Mouse (Mus musculus) A20 (cell line): ENCODE results near the gene Duoxa1.
"Not testable (repeated sequence)": the region's sequence is repeated elsewhere in the genome, so short reads cannot be mapped to it uniquely, and the experiment has no call there.

Experiments used
- DNase-seq: peaks from one replicate; pipeline ENCODE4 v3.0.0-alpha.2; 2011; ENCODE audit warnings: low read depth, low spot score

Duoxa1 gene

DNA sequence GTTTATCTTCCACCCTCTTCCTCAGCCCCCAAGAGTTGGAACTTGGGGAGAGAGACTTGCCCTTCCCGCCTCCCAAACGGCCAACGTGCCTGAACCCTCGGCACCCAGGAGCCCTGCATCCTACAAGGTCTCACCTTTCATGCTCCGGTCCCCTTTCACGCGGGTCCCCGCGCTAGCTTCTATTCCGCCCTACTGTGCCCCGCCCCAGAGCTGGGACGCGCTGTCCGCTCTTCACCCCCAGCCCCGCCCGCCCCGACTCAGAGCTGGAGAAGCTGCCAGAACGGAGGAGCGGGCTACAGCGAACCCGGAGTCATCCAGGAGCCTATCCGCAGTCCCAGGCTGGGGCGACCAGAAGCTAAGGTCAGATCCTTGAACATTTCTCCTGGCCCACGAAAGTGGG lies at the start of gene Duoxa1:
Gene Duoxa1, minus strand, starts transcription at position 195 of the 400 bp plus-strand sequence.
- no peak for DNase-seq

GRCm38 (mm10) chr2:122362622-122363523 lies 49.3 kb upstream of the Duoxa1 start:
- no peak for DNase-seq

DNA sequence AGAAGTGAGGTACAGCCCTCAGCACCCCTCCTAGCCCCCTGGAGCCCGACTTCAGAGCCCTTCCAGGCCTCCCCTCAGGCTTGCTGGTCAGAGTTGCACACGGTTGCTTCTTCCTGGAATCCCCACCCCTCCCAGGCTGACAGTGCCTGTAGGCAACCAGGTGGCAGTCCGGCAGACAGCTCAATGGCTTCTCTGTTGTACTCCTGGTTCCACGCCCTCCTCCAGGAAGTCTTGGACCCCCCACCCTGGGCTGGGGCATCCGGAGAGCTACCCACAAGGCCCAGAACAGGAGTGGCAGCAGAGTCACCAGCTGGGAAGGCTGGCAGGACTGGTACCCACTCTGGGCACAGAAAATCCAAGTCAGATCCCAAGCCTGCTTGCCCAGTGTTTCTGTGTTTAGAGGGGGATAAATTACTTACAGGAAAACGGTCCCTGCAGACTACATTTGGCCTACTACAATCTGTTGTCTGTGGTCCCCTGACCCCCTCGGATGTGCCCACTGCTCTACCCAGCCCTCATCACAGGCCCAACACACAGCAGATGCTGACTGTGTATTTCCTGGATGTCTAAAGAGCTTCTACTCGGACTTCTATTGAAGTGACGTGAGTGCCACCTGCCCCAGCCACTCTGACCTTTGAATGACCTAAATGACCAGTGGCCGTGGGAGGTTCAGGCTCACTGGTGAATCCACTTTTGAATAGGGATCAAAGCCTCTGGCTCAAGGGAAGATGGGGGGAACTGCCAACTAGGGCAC lies 48.5 kb upstream of the Duoxa1 start:
- no peak for DNase-seq

GRCm38 (mm10) chr2:122361181-122361580 lies 47.7 kb upstream of the Duoxa1 start:
- DNase-seq = peak; percentile 42

DNA sequence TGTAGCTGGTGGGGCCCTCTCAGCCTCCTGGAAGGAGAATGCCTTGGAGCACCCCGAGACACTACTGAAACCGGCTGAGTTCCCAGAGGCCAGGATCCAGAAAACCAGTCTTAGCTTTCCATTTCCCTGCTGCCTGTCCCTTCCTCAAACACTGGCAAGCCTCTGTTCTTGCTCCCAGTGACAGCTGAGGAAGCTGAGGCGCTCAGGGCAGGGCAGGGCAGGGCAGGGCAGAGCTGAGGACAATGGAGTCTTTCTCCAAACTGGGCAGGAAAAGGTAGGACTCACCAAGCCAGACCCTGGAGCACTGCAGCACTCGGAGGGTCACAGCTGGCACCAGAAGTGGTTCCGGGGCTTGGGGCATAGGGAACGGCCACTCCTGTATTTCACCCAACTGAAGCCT lies 46.8 kb upstream of the Duoxa1 start:
- DNase-seq = no peak

DNA sequence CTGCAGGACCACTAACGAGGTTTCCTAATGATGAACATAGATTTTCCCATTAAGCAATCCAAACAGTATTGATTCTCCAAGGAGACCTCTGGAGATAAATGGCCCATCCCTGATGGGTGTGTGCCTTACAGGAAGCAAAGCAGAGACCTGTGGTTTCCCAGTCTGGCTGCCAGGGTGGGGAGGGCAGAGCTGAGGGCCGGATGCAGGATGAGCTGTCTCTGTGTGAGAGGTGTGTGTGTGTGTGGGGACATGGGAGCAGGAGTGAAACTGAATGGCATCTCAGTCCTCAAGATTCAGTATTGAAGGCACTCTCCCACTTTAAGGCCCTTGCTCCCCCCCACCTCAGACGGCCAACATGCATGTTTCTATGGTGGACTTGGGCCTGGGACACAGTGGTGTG lies 42.7 kb upstream of the Duoxa1 start:
- no peak for DNase-seq

DNA sequence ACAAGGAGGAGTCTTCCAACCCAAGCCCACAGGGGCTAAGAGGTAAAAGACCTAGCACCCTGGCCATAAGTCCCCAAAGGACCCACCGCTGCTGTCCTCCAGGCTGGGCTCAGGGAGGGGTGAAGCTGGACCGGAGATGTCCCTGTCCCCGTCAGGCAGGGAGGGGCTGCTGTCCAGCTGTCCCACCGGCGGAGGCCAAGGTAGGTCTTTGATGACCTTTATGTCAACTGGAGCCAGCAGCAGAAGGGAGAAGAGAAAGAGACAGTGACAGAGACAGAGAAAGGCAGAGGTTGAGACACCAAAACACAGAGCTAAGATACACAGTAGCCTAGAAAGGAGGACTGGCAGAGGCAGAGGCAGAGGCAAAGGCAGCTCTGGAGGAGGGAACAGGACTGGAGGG lies 41.9 kb upstream of the Duoxa1 start:
- DNase-seq = no peak

- no peak for DNase-seq
These were observed 40.8 kb upstream of the Duoxa1 start for GRCm38 (mm10) chr2:122354191-122354929.

- no peak for DNase-seq
These were observed 40.2 kb upstream of the Duoxa1 start for GRCm38 (mm10) chr2:122353765-122354164.

DNA sequence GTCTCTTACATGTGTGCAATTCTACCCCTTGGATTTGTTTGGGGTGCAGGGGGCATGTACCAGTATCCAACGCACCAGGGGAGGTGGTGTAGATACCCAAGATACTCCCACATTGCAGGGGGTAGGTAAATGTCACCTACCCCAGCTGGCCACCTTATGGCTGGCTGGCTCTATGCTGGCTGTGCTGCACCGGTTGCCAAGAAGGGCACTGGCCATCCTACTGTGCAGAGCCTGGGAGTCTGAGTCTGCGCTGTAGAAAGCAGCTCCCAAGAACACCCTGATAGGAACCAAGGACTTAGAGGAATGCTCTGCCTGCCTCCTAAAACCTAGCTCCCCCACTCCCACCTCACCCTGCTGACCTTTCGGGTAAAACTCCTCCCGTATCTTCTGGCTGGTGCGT lies 39.5 kb upstream of the Duoxa1 start:
- DNase-seq = no peak

- no peak for DNase-seq
These were observed 38.4 kb upstream of the Duoxa1 start for GRCm38 (mm10) chr2:122351931-122352329.

DNA sequence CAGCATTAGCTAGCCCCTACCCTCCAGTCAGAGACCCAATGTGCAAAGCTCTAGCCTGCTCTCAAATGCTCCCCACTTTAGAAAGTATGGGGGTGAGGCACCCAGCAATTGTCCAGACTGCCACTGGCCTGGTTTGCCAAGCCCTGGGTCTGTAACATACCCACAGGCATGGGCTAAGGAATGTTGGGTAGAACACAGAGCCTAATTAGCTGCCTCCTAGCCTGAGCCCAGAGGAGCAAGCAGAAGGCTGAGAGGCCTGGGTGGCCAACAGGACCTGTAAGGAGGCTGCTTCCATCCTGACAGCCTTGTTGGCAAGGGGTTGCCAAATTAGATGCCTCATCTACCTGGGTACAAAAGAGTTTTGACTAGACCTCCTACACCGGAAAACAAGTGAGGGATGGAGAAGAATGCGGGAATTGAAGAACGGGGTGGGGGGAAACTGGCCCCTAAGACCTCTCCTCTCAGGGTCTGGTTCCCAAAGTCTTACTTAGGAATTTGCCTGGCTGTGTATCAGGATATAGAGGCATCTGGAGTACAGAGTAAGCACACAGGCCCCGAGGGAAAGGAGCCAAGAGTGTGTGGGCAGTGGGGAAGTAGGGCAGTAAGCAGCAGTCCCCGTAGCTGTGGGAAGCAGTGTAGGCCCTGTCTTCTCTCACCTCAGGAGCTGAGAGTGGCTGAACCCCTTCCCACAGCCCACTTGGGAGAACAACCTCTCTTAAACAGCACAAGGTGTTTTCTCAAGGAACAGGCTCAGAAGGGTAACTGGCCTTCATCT lies 37.8 kb upstream of the Duoxa1 start:
- no peak for DNase-seq

DNA sequence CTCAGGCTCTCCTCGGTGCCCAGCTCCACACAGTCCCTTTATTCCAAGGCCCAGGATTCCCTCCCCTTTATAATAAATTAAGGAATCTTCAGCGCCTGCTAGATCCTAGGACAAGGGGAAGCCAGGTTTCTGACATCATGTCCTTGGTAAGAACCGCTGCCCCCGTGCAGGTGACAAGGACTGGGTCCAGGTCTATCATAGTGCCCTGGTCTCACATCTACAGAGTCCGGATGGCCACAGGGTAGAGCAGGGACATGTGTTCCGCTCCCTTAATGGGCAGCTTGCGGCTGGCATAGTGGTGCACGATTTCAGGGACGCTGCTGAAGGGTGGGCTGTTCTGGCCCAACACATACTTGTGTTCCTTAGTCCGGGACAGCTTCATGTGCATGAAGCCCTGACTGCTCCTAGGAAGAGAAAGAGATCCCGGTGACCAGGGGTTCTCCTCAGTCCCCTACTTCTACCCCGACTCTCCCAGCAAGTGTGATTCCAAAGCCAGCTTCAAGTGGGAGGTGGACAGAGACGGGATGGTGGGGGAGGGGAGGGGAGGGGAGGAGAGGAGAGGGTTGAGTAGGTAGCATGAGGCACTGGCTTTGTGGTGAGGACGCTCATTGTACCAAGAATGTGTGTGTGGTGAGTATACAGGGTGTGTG lies 35.7 kb upstream of the Duoxa1 start:
- DNase-seq = no peak

- DNase-seq = peak; percentile 91
These were observed 35.1 kb upstream of the Duoxa1 start for GRCm38 (mm10) chr2:122348531-122349131.

DNA sequence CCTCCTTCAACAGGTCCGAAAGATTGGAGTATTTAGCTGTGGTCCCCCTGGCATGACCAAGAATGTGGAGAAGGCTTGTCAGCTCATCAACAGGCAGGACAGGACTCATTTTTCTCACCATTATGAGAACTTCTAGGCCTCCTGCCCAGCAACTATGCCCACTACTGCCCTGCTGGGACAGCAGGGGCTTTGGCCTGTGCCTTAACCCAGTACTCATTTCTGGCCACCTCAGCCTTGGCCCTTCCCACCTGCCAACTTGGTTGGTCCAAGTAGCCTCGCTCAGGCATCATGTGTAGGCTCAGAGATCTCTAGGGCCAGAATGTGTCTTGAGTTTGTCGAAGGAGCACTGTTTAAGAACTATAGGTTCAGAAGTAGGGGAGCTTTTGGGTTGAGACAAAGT lies 33.7 kb upstream of the Duoxa1 start:
- no peak for DNase-seq

GRCm38 (mm10) chr2:122346164-122346563 lies 32.6 kb upstream of the Duoxa1 start:
- DNase-seq = not testable (repeated sequence)

DNA sequence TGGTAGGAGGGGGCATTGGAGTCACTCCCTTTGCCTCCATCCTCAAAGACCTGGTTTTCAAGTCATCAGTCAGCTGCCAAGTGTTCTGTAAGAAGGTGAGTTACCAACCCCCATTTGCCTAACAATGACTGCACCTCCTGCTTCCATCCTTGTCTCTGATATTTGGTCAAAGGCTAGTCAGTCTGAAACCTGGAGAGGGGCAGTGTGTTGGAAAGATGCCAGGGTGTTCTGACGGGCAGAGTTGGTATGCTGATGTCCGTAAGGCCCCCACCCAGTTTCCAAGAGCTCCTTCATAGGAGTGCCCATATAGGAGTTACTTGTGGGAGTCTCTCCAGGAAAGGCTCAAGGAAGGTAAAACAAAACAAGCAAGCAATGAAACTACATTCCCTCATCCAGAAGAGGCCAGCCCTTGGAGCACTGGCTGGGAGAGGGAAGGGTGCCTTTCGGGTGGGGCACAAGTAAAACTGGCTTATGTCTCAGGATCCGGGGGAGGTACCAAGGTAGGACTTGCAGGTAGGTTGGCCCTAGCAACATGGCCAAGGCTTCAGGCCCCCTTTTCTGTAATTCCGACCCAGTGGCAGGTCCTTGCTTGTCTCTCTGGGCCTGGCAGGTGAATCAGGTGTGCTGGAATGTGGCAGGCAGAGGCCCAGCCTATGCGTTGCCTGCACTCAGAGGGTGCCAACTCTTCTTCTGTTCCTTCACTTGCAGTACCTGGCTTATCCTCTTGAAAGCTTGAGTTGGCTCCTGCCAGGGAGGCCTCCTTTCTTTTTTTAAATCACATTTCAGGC lies 31.8 kb upstream of the Duoxa1 start:
- no peak for DNase-seq

GRCm38 (mm10) chr2:122337291-122337690 lies 23.8 kb upstream of the Duoxa1 start:
- DNase-seq = no peak

GRCm38 (mm10) chr2:122334170-122334569 lies 20.6 kb upstream of the Duoxa1 start:
- no peak for DNase-seq

DNA sequence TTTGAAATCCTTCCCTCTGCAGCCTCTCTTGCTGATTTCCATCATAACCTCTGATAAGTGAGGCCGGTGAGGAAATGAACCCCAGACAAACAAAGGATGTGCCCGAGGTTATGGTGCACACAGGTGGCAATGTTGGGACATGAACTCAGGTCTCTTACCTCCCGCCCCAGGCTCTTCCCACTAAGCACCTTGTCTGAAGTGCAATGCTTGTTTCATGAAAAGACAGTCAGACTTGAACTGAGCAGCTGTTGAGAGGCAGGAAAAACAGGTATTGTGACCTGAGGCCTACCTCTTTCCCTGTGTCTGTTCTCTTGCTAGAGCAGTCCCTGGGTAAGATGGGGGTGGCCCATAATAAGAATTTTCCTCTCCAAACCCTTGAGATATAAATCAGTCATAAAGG lies 18.7 kb upstream of the Duoxa1 start:
- no peak for DNase-seq
